Mouse (Mus musculus) stomach, embryonic 15.5 days (tissue): ENCODE measurements around the gene Cdc42ep2. TPM values are rescaled to one million over a fixed set of nuclear protein-coding genes. Genes with fewer than 3 reads are reported as not detected.

Source experiments
- ATAC-seq: fragments of 200-750 bp; cut with Nextera tagmentation; 2 replicates; pipeline ENCODE4 v1.8.0; 2017; ENCODE audit warnings: low read depth, moderate number of reproducible peaks, moderate TSS enrichment; ENCODE audit not compliant: insufficient read depth, low FRiP score
- H3K27ac ChIP-seq: fragments of 300-500 bp; sonication (generic); 2 replicates; pipeline ENCODE4 v1.5.1; 2015; ENCODE audit warnings: mild to moderate bottlenecking, inconsistent platforms
- H3K27me3 ChIP-seq: fragments of 300-500 bp; sonication (generic); replicated peaks from 2 replicates; pipeline ENCODE4 v1.6.1; 2015; ENCODE audit warnings: inconsistent platforms
- H3K36me3 ChIP-seq: fragments of 300-500 bp; sonication (generic); 2 replicates; pipeline ENCODE4 v1.6.1; 2015; ENCODE audit warnings: inconsistent platforms
- H3K4me1 ChIP-seq: fragments of 300-500 bp; sonication (generic); 2 replicates; pipeline ENCODE4 v1.6.1; 2015; ENCODE audit warnings: inconsistent platforms
- H3K4me2 ChIP-seq: fragments of 300-500 bp; sonication (generic); 2 replicates; pipeline ENCODE4 v1.6.1; 2015; ENCODE audit warnings: mild to moderate bottlenecking, inconsistent platforms
- H3K4me3 ChIP-seq: fragments of 300-500 bp; sonication (generic); replicated peaks from 2 replicates; pipeline ENCODE4 v1.5.1; 2015; ENCODE audit warnings: inconsistent platforms
- H3K9ac ChIP-seq: fragments of 300-500 bp; sonication (generic); 2 replicates; pipeline ENCODE4 v1.6.1; 2015; ENCODE audit warnings: inconsistent platforms
- H3K9me3 ChIP-seq: fragments of 300-500 bp; sonication (generic); 2 replicates; pipeline ENCODE4 v1.6.1; 2016; ENCODE audit warnings: inconsistent platforms
- WGBS: fragments of 180-500 bp; shearing (Covaris S2); methylation state at CpG from one replicate; pipeline ENCODE4 v1.1.7; 2015; 5-methylcytosine and 5-hydroxymethylcytosine counted together
- polyA plus RNA-seq: library from polyadenylated mRNA; unstranded; fragments of >200 nt; fragmentation: Nextera tagmentation; extraction: Ambion mirVana; gene quantifications from 2 replicates; pipeline ENCODE4 v1.2.1, GENCODE M21; 2015

Cdc42ep2 gene
- polyA plus RNA-seq, 1 experiment from 2014 or later, result 11.0 TPM

DNA sequence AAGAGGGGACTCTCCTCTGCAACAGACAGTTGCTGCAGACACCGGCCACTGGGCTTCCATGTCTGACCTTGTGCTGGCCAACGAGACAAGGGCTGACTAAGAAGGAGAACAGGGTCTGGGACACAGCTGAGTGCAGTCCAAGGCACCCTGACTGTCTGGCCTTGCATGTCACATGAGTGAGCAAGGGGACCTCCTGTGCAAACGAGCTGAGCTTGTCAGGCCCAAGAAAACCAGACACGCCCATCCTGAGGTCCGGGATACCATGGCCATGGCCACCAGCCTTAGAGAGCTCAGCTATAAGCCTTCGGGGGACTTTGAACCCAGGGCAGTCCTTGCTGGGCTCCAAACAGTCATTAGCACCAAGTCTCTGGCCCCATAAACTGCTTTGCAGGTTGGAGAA is 56.5 kb downstream of the Cdc42ep2 start:
- Histone ChIP-seq H3K9me3 (no peaks in the 10 kb centered on the region), H3K9ac (no peak overlapping the region), H3K4me3 (no peak overlapping the region), H3K4me2 (no peak overlapping the region), H3K27me3 (no peaks in the 10 kb centered on the region), H3K27ac (no peak overlapping the region), H3K4me1 (peaks cover 21% of the 10 kb centered on the region), H3K36me3 (peaks cover 19% of the 10 kb centered on the region)
- ATAC-seq, result no peak
- WGBS, result 74% methylated on average over 6 of the region's 6 CpGs

Other genes with a start within 250 kb of the Cdc42ep2 start
- 27.7 and 32.3 TPM in 2 replicates for gene Map3k11, start 236.1 kb downstream of the Cdc42ep2 start, polyA plus RNA-seq
- 17.7 and 19.3 TPM in 2 replicates for gene Pcnx3, start 235.9 kb downstream of the Cdc42ep2 start, polyA plus RNA-seq
- gene Kcnk7, start 220.4 kb downstream of the Cdc42ep2 start, polyA plus RNA-seq, result 0.52 and 1.3 TPM in 2 replicates
- gene Ehbp1l1, start 198.5 kb downstream of the Cdc42ep2 start, polyA plus RNA-seq, result 45.0 and 50.0 TPM in 2 replicates
- 76.4 and 81.5 TPM in 2 replicates for gene Fam89b, start 195.2 kb downstream of the Cdc42ep2 start, polyA plus RNA-seq
- gene Ltbp3, start 183.9 kb downstream of the Cdc42ep2 start, polyA plus RNA-seq, result 27.1 and 30.6 TPM in 2 replicates
- 63.6 and 68.9 TPM in 2 replicates for gene Scyl1, start 153.4 kb downstream of the Cdc42ep2 start, polyA plus RNA-seq
- 25.3 and 27.7 TPM in 2 replicates for gene Frmd8, start 49.5 kb downstream of the Cdc42ep2 start, polyA plus RNA-seq
- gene Slc25a45, start 47.0 kb downstream of the Cdc42ep2 start, polyA plus RNA-seq, result 5.5 TPM in 2 replicates
- 2.3 and 2.4 TPM in 2 replicates for gene Tigd3, start 30.7 kb downstream of the Cdc42ep2 start, polyA plus RNA-seq
- 98.7 and 118 TPM in 2 replicates for gene Dpf2, start 11.8 kb downstream of the Cdc42ep2 start, polyA plus RNA-seq
- gene Pola2, start 39.4 kb upstream of the Cdc42ep2 start, polyA plus RNA-seq, result 60.9 and 64.2 TPM in 2 replicates
- not detected in 2 replicates for gene Slc22a20, start 61.3 kb upstream of the Cdc42ep2 start, polyA plus RNA-seq
- gene Capn1, start 91.1 kb upstream of the Cdc42ep2 start, polyA plus RNA-seq, result 15.2 and 16.4 TPM in 2 replicates
- 26.7 and 31.7 TPM in 2 replicates for gene Syvn1, start 121.8 kb upstream of the Cdc42ep2 start, polyA plus RNA-seq
- gene Mrpl49, start 133.0 kb upstream of the Cdc42ep2 start, polyA plus RNA-seq, result 68.0 and 70.4 TPM in 2 replicates
- gene Fau, start 133.0 kb upstream of the Cdc42ep2 start, polyA plus RNA-seq, result 625 and 772 TPM in 2 replicates
- gene Znhit2, start 136.4 kb upstream of the Cdc42ep2 start, polyA plus RNA-seq, result 34.6 and 36.6 TPM in 2 replicates
- 27.7 and 30.0 TPM in 2 replicates for gene Tm7sf2, start 143.6 kb upstream of the Cdc42ep2 start, polyA plus RNA-seq
- 69.1 and 70.0 TPM in 2 replicates for gene Vps51, start 152.4 kb upstream of the Cdc42ep2 start, polyA plus RNA-seq
- not detected in 2 replicates for gene Tmem262, start 155.2 kb upstream of the Cdc42ep2 start, polyA plus RNA-seq
- gene Gm28374, start 157.4 kb upstream of the Cdc42ep2 start, polyA plus RNA-seq, result 2.0 and 2.3 TPM in 2 replicates
- gene Zfpl1, start 160.1 kb upstream of the Cdc42ep2 start, polyA plus RNA-seq, result 61.5 and 69.8 TPM in 2 replicates
- 29.9 and 32.7 TPM in 2 replicates for gene Cdca5, start 160.2 kb upstream of the Cdc42ep2 start, polyA plus RNA-seq
- 0.28 TPM in 1 of 2 replicates, not detected in the other for gene AC131692.1, start 169.6 kb upstream of the Cdc42ep2 start, polyA plus RNA-seq
- 3.0 and 5.9 TPM in 2 replicates for gene Naaladl1, start 181.0 kb upstream of the Cdc42ep2 start, polyA plus RNA-seq
- 40.7 and 46.1 TPM in 2 replicates for gene Sac3d1, start 193.8 kb upstream of the Cdc42ep2 start, polyA plus RNA-seq
- 29.2 and 29.9 TPM in 2 replicates for gene Snx15, start 203.5 kb upstream of the Cdc42ep2 start, polyA plus RNA-seq
- 0.34 and 0.55 TPM in 2 replicates for gene Batf2, start 216.2 kb upstream of the Cdc42ep2 start, polyA plus RNA-seq
- gene Arl2, start 216.7 kb upstream of the Cdc42ep2 start, polyA plus RNA-seq, result 101 and 102 TPM in 2 replicates